Mouse (Mus musculus) neural tube, embryonic 11.5 days (tissue): ENCODE measurements around the gene Pafah1b2. TPM values are rescaled to one million over a fixed set of nuclear protein-coding genes. Genes with fewer than 3 reads are reported as not detected.

Experiments
- ATAC-seq: fragments of 200-750 bp; cut with Nextera tagmentation; 2 replicates; pipeline ENCODE4 v1.8.0; 2017; ENCODE audit warnings: moderate number of reproducible peaks, mild to moderate bottlenecking, moderate TSS enrichment, moderate library complexity; ENCODE audit not compliant: insufficient read depth, low FRiP score, low TSS enrichment
- DNase-seq: peaks from one replicate; pipeline ENCODE4 v3.0.0-alpha.2; 2015; ENCODE audit warnings: low spot score
- H3K27ac ChIP-seq: fragments of 300-500 bp; sonication (generic); 2 replicates; pipeline ENCODE4 v1.5.1; 2014; ENCODE audit warnings: low read depth, mild to moderate bottlenecking, low read length
- H3K27me3 ChIP-seq: fragments of 300-500 bp; sonication (generic); 2 replicates; pipeline ENCODE4 v1.6.1; 2014; ENCODE audit warnings: mild to moderate bottlenecking, low read length, mixed read lengths; ENCODE audit not compliant: control insufficient read depth, insufficient read depth
- H3K36me3 ChIP-seq: fragments of 300-500 bp; sonication (generic); 2 replicates; pipeline ENCODE4 v1.6.1; 2014; ENCODE audit warnings: mild to moderate bottlenecking, low read length, moderate library complexity, mixed read lengths; ENCODE audit not compliant: control insufficient read depth, insufficient read depth
- H3K4me1 ChIP-seq: fragments of 300-500 bp; sonication (generic); 2 replicates; pipeline ENCODE4 v1.6.1; 2014; ENCODE audit warnings: low read length, mixed read lengths; ENCODE audit not compliant: control insufficient read depth, insufficient read depth
- H3K4me2 ChIP-seq: fragments of 300-500 bp; sonication (generic); 2 replicates; pipeline ENCODE4 v1.6.1; 2014; ENCODE audit warnings: low read depth, mild to moderate bottlenecking, moderate library complexity
- H3K4me3 ChIP-seq: fragments of 300-500 bp; sonication (generic); 2 replicates; pipeline ENCODE4 v1.5.1; 2014; ENCODE audit warnings: low read depth, low read length
- H3K9ac ChIP-seq: fragments of 300-500 bp; sonication (generic); 2 replicates; pipeline ENCODE4 v1.6.1; 2014; ENCODE audit warnings: mild to moderate bottlenecking, low read length
- H3K9me3 ChIP-seq: fragments of 300-500 bp; sonication (generic); 2 replicates; pipeline ENCODE4 v1.6.1; 2016; ENCODE audit warnings: low read length; ENCODE audit not compliant: control insufficient read depth
- WGBS: fragments of 180-500 bp; shearing (Covaris S2); extraction: QIAGEN DNeasy Blood & Tissue Kit; methylation state at CpG from one replicate; pipeline ENCODE4 v1.1.7; 2014; 5-methylcytosine and 5-hydroxymethylcytosine counted together
- polyA plus RNA-seq: library from polyadenylated mRNA; unstranded; fragments of >200 nt; fragmentation: Nextera tagmentation; extraction: Ambion mirVana; gene quantifications from 2 replicates; pipeline ENCODE4 v1.2.1, GENCODE M21; 2014

The Pafah1b2 gene
- polyA plus RNA-seq, 1 experiment from 2014 or later, result 283 TPM

- Histone ChIP-seq H3K36me3 (no peaks in the 10 kb centered on the region), H3K4me2 (no peak overlapping the region), H3K9me3 (no peaks in the 10 kb centered on the region), H3K4me1 (no peaks in the 10 kb centered on the region; the same call in 1 of the 2 replicates), H3K27ac (no peak overlapping the region), H3K27me3 (no peaks in the 10 kb centered on the region), H3K4me3 (no peak overlapping the region), H3K9ac (no peak overlapping the region)
- DNase-seq (no peak), ATAC-seq (no peak)
- WGBS, result 84% methylated on average over 8 of the region's 8 CpGs
These were observed 31.1 kb upstream of the Pafah1b2 start for GRCm38 (mm10) chr9:46043626-46044025.

- Histone ChIP-seq H3K4me3 (no peak overlapping the region), H3K27me3 (no peaks in the 10 kb centered on the region), H3K4me1 (no peaks in the 10 kb centered on the region; the same call in 1 of the 2 replicates), H3K4me2 (no peak overlapping the region), H3K9me3 (no peaks in the 10 kb centered on the region), H3K27ac (no peak overlapping the region), H3K9ac (no peak overlapping the region), H3K36me3 (no peaks in the 10 kb centered on the region)
- DNase-seq (no peak), ATAC-seq (no peak)
- 85% methylated on average over 3 of the region's 3 CpGs for WGBS
These were observed 29.9 kb upstream of the Pafah1b2 start for GRCm38 (mm10) chr9:46042387-46042786.

DNA sequence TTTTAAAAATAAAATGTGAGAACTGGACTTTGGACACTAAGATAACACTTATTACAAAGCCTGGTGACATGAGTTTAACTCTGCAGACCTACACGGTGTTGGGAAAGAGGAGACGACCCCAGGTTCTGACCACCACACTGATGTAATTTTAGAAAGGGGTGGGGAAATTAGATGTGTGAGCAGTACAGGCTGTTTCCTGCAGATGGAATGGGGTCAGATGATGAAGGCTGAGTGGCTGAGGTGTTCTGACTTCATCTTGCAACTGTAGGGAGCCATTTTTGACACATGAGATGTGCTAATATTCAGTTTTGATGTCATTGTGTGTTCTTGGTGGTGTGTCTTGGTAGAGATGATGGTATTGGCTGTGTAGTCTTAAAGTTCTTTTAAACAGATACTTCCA lies 28.7 kb upstream of the Pafah1b2 start:
- Histone ChIP-seq H3K4me3 (no peak overlapping the region), H3K9me3 (no peaks in the 10 kb centered on the region), H3K36me3 (no peaks in the 10 kb centered on the region), H3K9ac (no peak overlapping the region), H3K4me2 (no peak overlapping the region), H3K4me1 (no peaks in the 10 kb centered on the region; the same call in 1 of the 2 replicates), H3K27me3 (no peaks in the 10 kb centered on the region), H3K27ac (no peak overlapping the region)
- DNase-seq, result no peak
- no peak for ATAC-seq
- WGBS, result 87% methylated on average over 2 of the region's 2 CpGs

- H3K36me3 ChIP-seq, result no peaks in the 10 kb centered on the region
- no peaks in the 10 kb centered on the region for H3K9me3 ChIP-seq
- ATAC-seq (no peak), DNase-seq (no peak)
- H3K4me1 ChIP-seq, result no peaks in the 10 kb centered on the region; the same call in 1 of the 2 replicates
- no peaks in the 10 kb centered on the region for H3K27me3 ChIP-seq
- H3K9ac ChIP-seq, result no peak overlapping the region
- WGBS, result 93% methylated on average over 13 of the region's 13 CpGs
- no peak overlapping the region for H3K27ac ChIP-seq
- H3K4me3 ChIP-seq, result no peak overlapping the region
- no peak overlapping the region for H3K4me2 ChIP-seq
These were observed 26.3 kb upstream of the Pafah1b2 start for GRCm38 (mm10) chr9:46038786-46039185.

- Histone ChIP-seq H3K27me3 (no peaks in the 10 kb centered on the region), H3K27ac (no peak overlapping the region), H3K4me1 (no peaks in the 10 kb centered on the region), H3K4me3 (no peak overlapping the region), H3K9me3 (no peaks in the 10 kb centered on the region), H3K36me3 (no peaks in the 10 kb centered on the region), H3K4me2 (no peak overlapping the region), H3K9ac (no peak overlapping the region)
- 96% methylated on average over 8 of the region's 8 CpGs for WGBS
- no peak for DNase-seq
- ATAC-seq, result no peak
These were observed 24.4 kb upstream of the Pafah1b2 start for GRCm38 (mm10) chr9:46036881-46037280.

DNA sequence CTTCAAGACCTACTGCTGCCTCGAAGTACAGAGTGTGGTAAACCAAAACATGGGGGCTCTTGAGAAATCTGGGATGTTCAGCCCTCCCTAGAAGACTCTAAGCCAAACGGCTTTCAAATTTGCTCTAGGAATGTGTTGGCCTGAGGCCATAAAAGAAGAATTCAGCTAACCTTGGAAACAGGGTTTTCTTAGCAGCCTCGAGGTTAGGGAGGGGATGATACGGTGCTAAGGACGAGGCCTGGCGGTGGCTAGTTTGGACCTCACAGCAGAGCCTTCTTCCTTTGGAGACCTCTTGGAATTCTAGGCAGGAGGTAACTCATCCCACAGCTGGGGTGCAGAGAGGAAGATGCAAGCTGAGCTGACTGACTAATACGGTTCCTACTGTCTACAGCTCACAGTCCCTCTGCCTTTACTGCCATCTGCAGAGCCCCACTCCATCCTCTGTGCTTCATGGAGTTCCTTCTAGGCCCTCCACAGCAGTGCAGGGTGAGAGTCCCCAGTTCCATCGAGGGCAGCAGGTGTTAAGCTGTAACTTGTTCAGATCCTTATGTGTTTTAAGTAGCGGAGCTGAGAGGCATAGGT lies 22.9 kb upstream of the Pafah1b2 start:
- Histone ChIP-seq H3K4me3 (no peak overlapping the region), H3K27ac (no peak overlapping the region), H3K27me3 (no peaks in the 10 kb centered on the region), H3K4me2 (no peak overlapping the region), H3K9me3 (no peaks in the 10 kb centered on the region), H3K9ac (no peak overlapping the region), H3K4me1 (no peaks in the 10 kb centered on the region), H3K36me3 (no peaks in the 10 kb centered on the region)
- ATAC-seq (no peak), DNase-seq (no peak)
- WGBS, result 72% methylated on average over 9 of the region's 9 CpGs

GRCm38 (mm10) chr9:46033862-46034261 lies 21.4 kb upstream of the Pafah1b2 start:
- H3K4me1 ChIP-seq, result 0 out of 2 replicates have a peak, but pooled peaks cover 2% of the 10 kb centered on the region
- 92% methylated on average over 3 of the region's 3 CpGs for WGBS
- ATAC-seq, result no peak
- H3K9me3 ChIP-seq, result no peaks in the 10 kb centered on the region
- H3K27me3 ChIP-seq, result no peaks in the 10 kb centered on the region
- no peak overlapping the region for H3K27ac ChIP-seq
- H3K4me2 ChIP-seq, result no peak overlapping the region
- no peaks in the 10 kb centered on the region for H3K36me3 ChIP-seq
- no peak for DNase-seq
- no peak overlapping the region for H3K9ac ChIP-seq
- H3K4me3 ChIP-seq, result no peak overlapping the region

DNA sequence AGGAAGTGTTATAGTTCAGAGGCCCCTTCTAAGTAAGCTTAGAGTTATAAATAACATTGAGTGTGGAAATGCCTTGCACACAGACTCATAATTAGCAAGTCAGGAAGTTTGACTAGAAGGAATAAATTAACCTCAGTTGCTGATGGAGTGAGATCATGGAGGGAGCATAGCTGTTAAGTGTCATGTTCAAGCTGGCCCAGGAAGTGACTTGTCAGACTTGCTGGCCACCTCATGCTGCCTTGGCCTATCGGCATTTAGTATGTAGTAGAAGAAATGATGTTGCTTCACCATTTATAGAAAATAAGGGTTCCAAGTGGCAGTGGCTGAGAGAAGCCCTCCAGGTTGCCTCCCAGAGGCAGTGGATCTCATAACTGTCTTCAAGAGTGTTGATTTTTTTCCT lies 20.6 kb upstream of the Pafah1b2 start:
- H3K4me2 ChIP-seq, result no peak overlapping the region
- H3K9me3 ChIP-seq, result no peaks in the 10 kb centered on the region
- H3K4me1 ChIP-seq, result 0 out of 2 replicates have a peak, but pooled peaks cover 2% of the 10 kb centered on the region
- H3K27me3 ChIP-seq, result no peaks in the 10 kb centered on the region
- H3K36me3 ChIP-seq, result no peaks in the 10 kb centered on the region
- no peak overlapping the region for H3K4me3 ChIP-seq
- DNase-seq (no peak), ATAC-seq (no peak)
- WGBS, result 94% methylated on average over 1 of the region's 1 CpGs
- H3K9ac ChIP-seq, result no peak overlapping the region
- H3K27ac ChIP-seq, result no peak overlapping the region

- Histone ChIP-seq H3K4me1 (0 out of 2 replicates have a peak, but pooled peaks cover 4% of the 10 kb centered on the region), H3K27ac (no peak overlapping the region), H3K4me3 (no peak overlapping the region), H3K9me3 (no peaks in the 10 kb centered on the region), H3K4me2 (no peak overlapping the region), H3K27me3 (no peaks in the 10 kb centered on the region), H3K36me3 (no peaks in the 10 kb centered on the region), H3K9ac (no peak overlapping the region)
- DNase-seq (no peak), ATAC-seq (no peak)
- 84% methylated on average over 6 of the region's 6 CpGs for WGBS
These were observed 19.7 kb upstream of the Pafah1b2 start for GRCm38 (mm10) chr9:46032190-46032589.
